Mouse (Mus musculus) embryo, embryonic 11 days (tissue): Measurements from ENCODE around the gene Slc35g3.
A peak's percentile ranks its signal among the peaks of the same experiment; 100 is the strongest.

Experiments used
- DNase-seq: peaks from one replicate; pipeline ENCODE4 v3.0.0-alpha.2; 2015

The Slc35g3 gene

GRCm38 (mm10) chr11:69761868-69762267 is at the start of gene Slc35g3:
Slc35g3 (minus strand) TSS chr11:69761968.
- no peak for DNase-seq

- DNase-seq: no peak
Observed at GRCm38 (mm10) chr11:69810280-69810679, 48.5 kb upstream of the Slc35g3 start.

- no peak for DNase-seq
Observed at GRCm38 (mm10) chr11:69807641-69808040, 45.9 kb upstream of the Slc35g3 start.

GRCm38 (mm10) chr11:69806378-69806777 is 44.6 kb upstream of the Slc35g3 start:
- no peak for DNase-seq

- peak; percentile 20 for DNase-seq
Observed at GRCm38 (mm10) chr11:69804972-69805909, 43.5 kb upstream of the Slc35g3 start, which contains the start of gene Tmem102. Tmem102 (minus strand) TSS chr11:69805624.

GRCm38 (mm10) chr11:69804652-69804940 is 42.8 kb upstream of the Slc35g3 start:
- no peak for DNase-seq

GRCm38 (mm10) chr11:69803786-69804651 is 42.3 kb upstream of the Slc35g3 start:
- peak; percentile 89 for DNase-seq

GRCm38 (mm10) chr11:69803328-69803727 is 41.6 kb upstream of the Slc35g3 start:
- no peak for DNase-seq

GRCm38 (mm10) chr11:69802648-69803105 is 40.9 kb upstream of the Slc35g3 start:
- DNase-seq: peak; percentile 87

GRCm38 (mm10) chr11:69801379-69801977 is 39.7 kb upstream of the Slc35g3 start, which contains the start of gene Fgf11:
Fgf11 (minus strand) TSS chr11:69801857.
- DNase-seq: peak; percentile 12

- peak; percentile 88 for DNase-seq
Observed at GRCm38 (mm10) chr11:69800392-69801197, 38.8 kb upstream of the Slc35g3 start.

GRCm38 (mm10) chr11:69800138-69800391 is 38.3 kb upstream of the Slc35g3 start:
- DNase-seq: no peak

GRCm38 (mm10) chr11:69799394-69800137 is 37.8 kb upstream of the Slc35g3 start:
- peak; percentile 61 for DNase-seq

GRCm38 (mm10) chr11:69797924-69798323 is 36.2 kb upstream of the Slc35g3 start:
- no peak for DNase-seq

- peak; percentile 18 for DNase-seq
Observed at GRCm38 (mm10) chr11:69795983-69796435, 34.2 kb upstream of the Slc35g3 start.

GRCm38 (mm10) chr11:69795168-69795982 is 33.6 kb upstream of the Slc35g3 start, which contains the start of gene Chrnb1:
Chrnb1 (minus strand) TSS chr11:69795943.
- DNase-seq: peak; percentile 96

- no peak for DNase-seq
Observed at GRCm38 (mm10) chr11:69793429-69793828, 31.7 kb upstream of the Slc35g3 start.

- no peak for DNase-seq
Observed at GRCm38 (mm10) chr11:69791420-69791819, 29.7 kb upstream of the Slc35g3 start.

GRCm38 (mm10) chr11:69789431-69789830 is 27.7 kb upstream of the Slc35g3 start:
- DNase-seq: no peak

- DNase-seq: no peak
Observed at GRCm38 (mm10) chr11:69787306-69787705, 25.5 kb upstream of the Slc35g3 start.
